Mouse (Mus musculus): ENCODE results near the gene Rsl24d1. TPM values are rescaled to one million over a fixed set of nuclear protein-coding genes. Genes with fewer than 3 reads are reported as not detected.
A peak's percentile ranks its signal among the peaks of the same experiment; 100 is the strongest.

The Rsl24d1 gene
- polyA plus RNA-seq, 1 experiment from 2014 or later = 157 TPM

DNA sequence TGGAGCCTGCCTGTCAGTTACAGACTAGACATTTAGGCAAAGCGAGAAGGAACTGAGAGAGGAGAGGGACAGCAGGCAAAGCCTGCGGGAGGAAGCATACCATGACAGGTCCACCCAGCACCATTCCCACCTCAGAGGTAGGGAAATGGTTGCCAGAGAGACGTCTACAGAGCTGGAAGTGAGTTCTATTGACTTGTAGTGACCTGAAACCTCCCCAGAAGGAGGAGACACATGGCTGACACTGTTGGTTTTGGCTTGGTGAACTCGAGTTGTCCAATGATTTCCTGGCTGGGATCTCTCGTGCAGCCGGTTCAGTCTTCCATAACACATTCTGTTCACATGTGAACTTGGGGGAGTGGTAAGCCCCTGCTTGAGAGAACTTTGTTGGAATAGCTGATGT, 29.3 kb upstream of the Rsl24d1 start:
- H3K4me1 ChIP-seq = 0 out of 2 replicates have a peak, but pooled peaks cover 3% of the 10 kb centered on the region
- no peak overlapping the region for H3K27ac ChIP-seq
- H3K36me3 ChIP-seq (replicated peaks) = no peaks in the 10 kb centered on the region
- no peak overlapping the region for H3K4me3 ChIP-seq
- no peaks in the 10 kb centered on the region for H3K9me3 ChIP-seq
- 81% methylated on average over 6 of the region's 6 CpGs for WGBS
- H3K27me3 ChIP-seq (ENCODE audit: poor library complexity, severe bottlenecking) = no peaks in the 10 kb centered on the region
- no peak for DNase-seq (ENCODE audit: extremely low spot score, low spot score)

DNA sequence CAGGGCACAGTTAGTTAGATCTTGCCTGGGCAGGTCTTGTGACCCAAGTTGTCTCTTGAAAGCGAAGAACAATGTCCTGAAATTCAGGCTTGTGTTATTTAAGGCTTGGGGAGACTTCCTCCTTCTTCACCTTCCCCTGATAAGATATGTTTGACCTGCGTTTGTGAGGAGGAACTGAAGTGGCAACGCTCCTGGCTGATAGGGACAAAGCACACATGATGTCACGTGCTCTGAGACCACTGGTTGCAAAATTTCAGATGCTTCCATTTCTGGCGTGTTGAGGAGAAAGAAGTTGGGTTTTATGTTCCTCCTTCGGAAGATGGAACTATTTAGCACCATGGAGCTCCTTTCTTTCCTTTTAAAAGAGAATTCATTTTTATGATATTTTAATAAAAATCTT, 27.4 kb upstream of the Rsl24d1 start:
- no peak overlapping the region for H3K27ac ChIP-seq
- H3K4me1 ChIP-seq = no peaks in the 10 kb centered on the region
- no peaks in the 10 kb centered on the region for H3K36me3 ChIP-seq (replicated peaks)
- 87% methylated on average over 6 of the region's 6 CpGs for WGBS
- H3K27me3 ChIP-seq (ENCODE audit: poor library complexity, severe bottlenecking) = no peaks in the 10 kb centered on the region
- no peak for DNase-seq (ENCODE audit: extremely low spot score, low spot score)
- H3K4me3 ChIP-seq = no peak overlapping the region
- no peaks in the 10 kb centered on the region for H3K9me3 ChIP-seq

DNA sequence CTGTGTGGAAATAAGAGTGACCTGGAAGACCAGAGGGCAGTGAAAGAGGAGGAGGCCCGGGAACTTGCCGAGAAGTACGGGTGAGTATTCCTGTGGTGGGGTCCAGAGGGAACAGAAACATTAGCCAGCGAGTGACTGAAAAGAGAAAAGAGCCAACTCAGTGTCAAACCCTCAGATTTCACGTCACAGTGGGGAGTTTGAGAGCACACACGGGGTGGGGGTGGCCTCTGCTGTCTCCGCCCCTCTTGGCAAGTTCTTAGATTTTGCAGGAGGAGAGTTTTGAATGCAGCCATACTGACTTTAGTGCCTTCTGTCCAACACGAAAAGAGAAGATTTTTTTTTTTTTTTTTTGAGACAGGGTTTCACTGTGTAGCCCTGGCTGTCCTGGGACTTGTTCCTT, 26.1 kb upstream of the Rsl24d1 start:
- 77% methylated on average over 8 of the region's 8 CpGs for WGBS
- H3K27me3 ChIP-seq (ENCODE audit: poor library complexity, severe bottlenecking) = no peaks in the 10 kb centered on the region

DNA sequence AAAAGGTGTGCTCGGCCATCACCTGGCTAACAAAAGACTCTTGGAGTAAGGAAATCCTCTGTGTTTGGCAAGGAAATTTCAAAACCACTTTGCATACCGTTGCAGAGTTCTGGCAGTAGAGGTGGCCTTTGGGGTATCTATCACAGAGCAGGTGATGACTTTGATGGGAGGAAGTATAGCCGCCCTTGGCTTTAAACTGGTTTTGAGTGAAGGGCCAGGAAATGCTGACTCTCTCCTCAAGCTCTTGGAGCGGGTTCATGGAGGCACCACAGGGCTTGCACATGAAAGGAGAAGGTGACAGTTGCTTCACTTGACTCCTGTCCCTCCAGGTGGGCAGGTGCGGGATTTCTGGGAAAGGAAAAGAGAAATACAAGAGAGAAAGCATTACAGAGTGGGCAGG, 25.6 kb upstream of the Rsl24d1 start:
- 81% methylated on average over 5 of the region's 5 CpGs for WGBS
- DNase-seq (ENCODE audit: extremely low spot score, low spot score) = no peak
- Histone ChIP-seq H3K4me3 (no peak overlapping the region), H3K9me3 (no peaks in the 10 kb centered on the region), H3K4me1 (no peaks in the 10 kb centered on the region), H3K36me3 (replicated peaks) (no peaks in the 10 kb centered on the region), H3K27me3 (ENCODE audit: poor library complexity, severe bottlenecking) (no peaks in the 10 kb centered on the region), H3K27ac (no peak overlapping the region)

More for the DNA sequence above, 26.1 kb upstream of the Rsl24d1 start:
- H3K4me1 ChIP-seq = no peaks in the 10 kb centered on the region
- DNase-seq (ENCODE audit: extremely low spot score, low spot score) = no peak
- no peaks in the 10 kb centered on the region for H3K9me3 ChIP-seq
- no peak overlapping the region for H3K27ac ChIP-seq
- H3K36me3 ChIP-seq (replicated peaks) = no peaks in the 10 kb centered on the region
- no peak overlapping the region for H3K4me3 ChIP-seq

DNA sequence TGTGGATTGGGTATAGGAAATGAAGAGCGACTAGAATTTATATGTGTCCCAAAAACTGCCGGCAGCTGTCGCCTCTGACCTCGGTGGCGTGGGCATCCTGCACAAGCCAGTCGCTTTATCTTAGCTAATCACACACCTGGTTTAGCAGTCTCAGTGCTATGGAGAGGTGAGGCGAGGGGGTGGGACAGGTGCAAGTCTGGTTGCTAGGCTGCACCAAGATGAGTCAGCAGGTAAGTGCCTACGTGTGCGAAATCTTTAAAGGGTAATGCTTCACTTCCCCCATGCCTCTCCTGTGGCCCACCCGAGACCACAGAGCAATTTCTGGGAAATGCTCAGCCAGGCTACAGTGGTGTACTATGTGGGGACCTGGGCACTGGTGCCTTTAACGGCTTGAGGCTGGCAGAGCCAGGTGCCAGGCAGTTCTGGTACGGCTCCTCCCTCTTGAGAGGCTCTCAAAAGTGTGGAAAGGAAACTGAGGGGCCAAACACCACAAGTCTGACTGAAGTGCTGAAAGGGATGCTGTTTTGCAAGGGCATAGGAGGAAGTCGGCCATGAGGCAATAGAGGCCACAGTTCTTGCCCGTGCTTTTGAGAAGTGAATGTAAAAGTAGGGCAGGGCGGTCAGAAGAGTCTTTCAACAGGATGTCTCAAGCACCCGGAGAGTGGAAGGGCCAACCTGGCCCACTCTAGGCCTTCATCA, 23.9 kb upstream of the Rsl24d1 start:
- WGBS = 84% methylated on average over 16 of the region's 16 CpGs
- Histone ChIP-seq H3K27ac (no peak overlapping the region), H3K36me3 (replicated peaks) (no peaks in the 10 kb centered on the region), H3K4me3 (no peak overlapping the region), H3K9me3 (no peaks in the 10 kb centered on the region), H3K27me3 (ENCODE audit: poor library complexity, severe bottlenecking) (no peaks in the 10 kb centered on the region), H3K4me1 (peaks cover under 1% of the 10 kb centered on the region; the same call in 1 of the 2 replicates)
- no peak for DNase-seq (ENCODE audit: extremely low spot score, low spot score)

DNA sequence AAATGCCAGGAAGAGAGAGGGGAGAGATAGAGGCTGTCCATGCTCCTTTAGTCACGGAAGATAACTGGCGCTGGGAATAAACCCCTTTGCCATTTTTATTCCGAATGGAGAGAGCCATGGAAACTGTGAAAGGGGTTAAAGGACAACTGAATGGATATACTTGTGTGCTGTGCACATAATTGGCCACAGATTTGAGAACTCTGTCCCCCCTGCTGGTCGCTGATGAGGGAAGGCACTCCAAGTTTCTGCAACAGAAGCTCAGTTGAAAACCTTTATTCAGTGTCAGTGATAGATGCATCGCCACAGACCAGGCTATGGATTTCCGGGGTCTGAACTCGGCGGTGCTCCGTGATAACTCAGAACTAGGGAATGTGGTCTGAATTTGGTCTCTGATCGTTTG, 23.1 kb upstream of the Rsl24d1 start:
- no peak for DNase-seq (ENCODE audit: extremely low spot score, low spot score)
- Histone ChIP-seq H3K27ac (no peak overlapping the region), H3K36me3 (replicated peaks) (no peaks in the 10 kb centered on the region), H3K27me3 (ENCODE audit: poor library complexity, severe bottlenecking) (no peaks in the 10 kb centered on the region), H3K4me3 (no peak overlapping the region), H3K9me3 (no peaks in the 10 kb centered on the region), H3K4me1 (peaks cover 6% of the 10 kb centered on the region; the same call in 1 of the 2 replicates)
- 84% methylated on average over 10 of the region's 10 CpGs for WGBS

DNA sequence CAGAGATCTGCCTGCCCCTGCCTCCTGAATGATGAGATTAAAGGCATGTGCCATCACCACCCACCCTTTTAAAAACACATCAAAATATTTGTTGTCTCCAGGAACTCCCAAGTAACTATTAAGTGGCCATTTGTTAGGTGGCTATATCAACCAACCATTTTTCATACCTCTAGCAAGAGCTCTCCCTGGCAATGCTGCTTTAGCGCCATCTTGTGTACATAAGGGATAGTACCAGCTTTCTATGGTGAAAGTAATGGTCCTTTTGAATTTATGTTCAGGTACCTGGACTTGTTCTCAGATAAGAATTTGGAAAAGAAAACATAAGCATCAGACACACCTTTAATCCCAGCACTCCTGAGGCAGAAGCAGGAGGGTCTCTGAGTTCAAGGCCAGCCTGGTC, 21.5 kb upstream of the Rsl24d1 start:
- peaks cover 6% of the 10 kb centered on the region; the same call in 1 of the 2 replicates for H3K4me1 ChIP-seq
- no peak overlapping the region for H3K27ac ChIP-seq
- H3K27me3 ChIP-seq (ENCODE audit: poor library complexity, severe bottlenecking) = no peaks in the 10 kb centered on the region
- no peak overlapping the region for H3K4me3 ChIP-seq
- DNase-seq (ENCODE audit: extremely low spot score, low spot score) = no peak
- no peaks in the 10 kb centered on the region for H3K36me3 ChIP-seq (replicated peaks)
- no peaks in the 10 kb centered on the region for H3K9me3 ChIP-seq
- WGBS = 0% methylated on average over 1 of the region's 1 CpGs

DNA sequence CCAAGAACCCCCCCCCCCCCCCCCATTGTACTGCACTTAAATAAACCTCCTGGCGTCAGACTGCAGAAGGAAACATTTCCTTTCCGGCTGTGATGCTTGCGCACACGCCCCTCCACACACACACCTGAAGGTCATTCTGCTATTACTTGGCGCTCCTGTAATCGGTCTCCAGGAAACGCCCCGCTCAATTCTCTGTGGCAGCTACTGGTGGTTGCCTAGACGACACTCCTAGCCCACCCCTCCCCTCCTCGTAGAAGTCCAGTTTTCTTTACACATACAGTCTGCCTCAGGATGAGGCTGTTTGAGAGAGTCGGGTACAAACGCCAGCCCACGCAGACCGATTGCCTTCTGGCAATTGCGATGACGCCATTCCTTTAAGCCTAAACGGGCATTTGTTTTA, 18.6 kb upstream of the Rsl24d1 start:
- H3K36me3 ChIP-seq (replicated peaks) = no peaks in the 10 kb centered on the region
- peaks cover 6% of the 10 kb centered on the region; the same call in 1 of the 2 replicates for H3K4me1 ChIP-seq
- H3K27ac ChIP-seq = no peak overlapping the region
- no peaks in the 10 kb centered on the region for H3K9me3 ChIP-seq
- no peaks in the 10 kb centered on the region for H3K27me3 ChIP-seq (ENCODE audit: poor library complexity, severe bottlenecking)
- no peak for DNase-seq (ENCODE audit: extremely low spot score, low spot score)
- H3K4me3 ChIP-seq = no peak overlapping the region
- WGBS = 64% methylated on average over 17 of the region's 17 CpGs

DNA sequence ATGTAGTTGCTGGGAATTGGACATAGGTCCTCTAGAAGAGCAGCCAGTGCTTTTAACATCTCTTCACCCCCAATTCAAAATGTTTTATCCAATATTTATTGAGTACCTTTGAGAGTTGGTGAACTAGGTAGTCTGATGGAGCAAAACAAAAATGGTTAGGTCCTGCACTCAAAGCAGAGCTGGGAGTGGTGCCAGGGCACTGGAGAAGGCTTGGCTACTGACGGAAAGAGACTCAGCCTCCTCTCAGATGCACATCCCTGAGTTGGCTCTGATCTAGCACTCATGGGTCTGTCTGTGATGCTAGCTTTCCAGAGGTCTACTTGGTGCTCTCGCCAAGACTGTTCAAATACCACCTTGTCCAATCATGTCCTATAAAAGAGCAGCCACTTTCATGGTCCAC, 15.3 kb upstream of the Rsl24d1 start:
- Histone ChIP-seq H3K9me3 (no peaks in the 10 kb centered on the region), H3K27ac (no peak overlapping the region), H3K27me3 (ENCODE audit: poor library complexity, severe bottlenecking) (peaks cover 15% of the 10 kb centered on the region), H3K4me3 (no peak overlapping the region), H3K4me1 (peaks cover 6% of the 10 kb centered on the region; the same call in 1 of the 2 replicates), H3K36me3 (replicated peaks) (no peaks in the 10 kb centered on the region)
- WGBS = 85% methylated on average over 2 of the region's 2 CpGs
- no peak for DNase-seq (ENCODE audit: extremely low spot score, low spot score)

DNA sequence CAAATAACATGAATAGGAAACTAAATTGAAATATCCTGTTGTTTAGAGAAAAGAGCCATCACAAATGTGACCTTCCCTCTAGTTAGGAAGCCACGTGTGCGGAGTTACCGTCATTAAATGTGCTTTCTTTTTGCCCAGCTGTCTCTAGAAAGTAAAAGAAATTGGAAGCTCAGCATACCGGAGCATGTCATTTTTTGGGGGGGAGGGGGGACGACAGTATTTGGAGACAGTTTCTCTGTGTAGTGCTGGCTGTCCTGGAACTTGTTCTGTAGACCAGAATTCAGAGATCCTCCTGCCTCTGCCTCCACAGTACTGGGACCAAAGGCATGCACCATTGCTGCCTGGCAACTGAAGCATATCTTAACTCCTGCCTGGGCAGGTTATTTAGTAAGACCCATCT, 11.7 kb upstream of the Rsl24d1 start, which contains the start of gene Khdc3:
Gene Khdc3, plus strand, starts transcription at position 301 of the 400 bp plus-strand sequence.
- H3K4me3 ChIP-seq = no peak within 1 kb of the TSS
- no peaks in the 10 kb centered on the region for H3K9me3 ChIP-seq
- H3K27me3 ChIP-seq (ENCODE audit: poor library complexity, severe bottlenecking) = peaks cover 52% of the 10 kb centered on the region
- H3K27ac ChIP-seq = no peak within 1 kb of the TSS
- 90% methylated on average over 5 of the region's 5 CpGs for WGBS
- peaks cover 10% of the 10 kb centered on the region for H3K4me1 ChIP-seq
- no peaks in the 10 kb centered on the region for H3K36me3 ChIP-seq (replicated peaks)
- DNase-seq (ENCODE audit: extremely low spot score, low spot score) = no peak

DNA sequence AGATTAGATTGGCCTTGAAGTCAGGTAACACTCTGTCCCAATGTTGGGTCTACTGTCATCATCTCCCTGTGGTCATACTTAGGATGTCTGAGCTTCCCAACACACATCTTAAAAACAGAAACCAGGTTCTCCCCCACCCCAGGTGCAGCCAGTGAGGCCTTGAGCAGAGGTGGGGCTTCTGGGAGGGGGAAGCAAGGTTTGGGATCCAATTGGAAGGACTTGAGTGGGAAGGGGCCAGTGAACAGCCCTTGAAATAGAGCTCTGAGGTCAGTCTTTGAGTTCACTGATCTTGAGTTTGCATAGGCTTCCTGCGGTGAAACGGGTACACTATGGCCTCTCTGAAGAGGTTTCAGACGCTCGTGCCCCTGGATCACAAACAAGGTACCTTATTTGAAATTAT, 11.0 kb upstream of the Rsl24d1 start, which contains the start of gene Gm20509:
Gene Gm20509, plus strand, starts transcription at position 290 of the 400 bp plus-strand sequence.
- Histone ChIP-seq H3K4me1 (peaks cover 10% of the 10 kb centered on the region), H3K4me3 (peak within 1 kb of the TSS; percentile 60), H3K36me3 (replicated peaks) (no peaks in the 10 kb centered on the region), H3K27ac (peak within 1 kb of the TSS; percentile 80), H3K27me3 (ENCODE audit: poor library complexity, severe bottlenecking) (peaks cover 56% of the 10 kb centered on the region), H3K9me3 (no peaks in the 10 kb centered on the region)
- DNase-seq (ENCODE audit: extremely low spot score, low spot score) = no peak
- WGBS = 93% methylated on average over 4 of the region's 4 CpGs

DNA sequence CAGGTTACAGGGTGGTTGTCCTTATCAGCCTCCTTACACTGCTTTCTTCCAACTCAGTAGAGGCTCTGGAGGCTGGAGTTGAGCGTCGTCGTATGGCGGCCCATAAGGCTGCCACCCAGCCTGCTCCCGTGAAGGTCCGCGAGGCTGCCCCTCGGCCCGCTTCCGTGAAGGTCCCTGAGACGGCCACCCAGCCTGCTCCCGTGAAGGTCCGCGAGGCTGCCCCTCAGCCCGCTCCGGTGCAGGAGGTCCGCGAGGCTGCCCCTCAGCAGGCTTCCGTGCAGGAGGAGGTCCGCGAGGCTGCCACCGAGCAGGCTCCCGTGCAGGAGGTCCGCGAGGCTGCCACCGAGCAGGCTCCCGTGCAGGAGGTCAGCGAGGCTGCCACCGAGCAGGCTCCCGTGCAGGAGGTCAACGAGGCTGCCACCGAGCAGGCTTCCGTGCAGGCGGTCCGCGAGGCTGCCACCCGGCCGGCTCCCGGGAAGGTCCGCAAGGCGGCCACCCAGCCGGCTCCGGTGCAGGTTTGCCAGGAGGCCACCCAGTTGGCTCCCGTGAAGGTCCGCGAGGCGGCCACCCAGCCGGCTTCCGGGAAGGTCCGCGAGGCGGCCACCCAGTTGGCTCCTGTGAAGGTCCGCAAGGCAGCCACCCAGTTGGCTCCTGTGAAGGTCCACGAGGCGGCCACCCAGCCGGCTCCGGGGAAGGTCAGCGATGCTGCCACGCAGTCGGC, 9.9 kb upstream of the Rsl24d1 start:
- Histone ChIP-seq H3K4me1 (peaks cover 10% of the 10 kb centered on the region), H3K27ac (peak overlapping the region; percentile 80), H3K4me3 (peak overlapping the region; percentile 60), H3K36me3 (replicated peaks) (no peaks in the 10 kb centered on the region), H3K9me3 (no peaks in the 10 kb centered on the region), H3K27me3 (ENCODE audit: poor library complexity, severe bottlenecking) (peaks cover 56% of the 10 kb centered on the region)
- peak; percentile 58 for DNase-seq (ENCODE audit: extremely low spot score, low spot score)
- WGBS = 7% methylated on average over 60 of the region's 60 CpGs

DNA sequence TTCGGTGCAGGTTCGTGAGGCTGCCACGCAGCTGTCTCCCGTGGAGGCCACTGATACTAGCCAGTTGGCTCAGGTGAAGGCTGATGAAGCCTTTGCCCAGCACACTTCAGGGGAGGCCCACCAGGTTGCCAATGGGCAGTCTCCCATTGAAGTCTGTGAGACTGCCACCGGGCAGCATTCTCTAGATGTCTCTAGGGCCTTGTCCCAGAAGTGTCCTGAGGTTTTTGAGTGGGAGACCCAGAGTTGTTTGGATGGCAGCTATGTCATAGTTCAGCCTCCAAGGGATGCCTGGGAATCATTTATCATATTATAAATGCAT, 9.4 kb upstream of the Rsl24d1 start:
- Histone ChIP-seq H3K27me3 (ENCODE audit: poor library complexity, severe bottlenecking) (peaks cover 56% of the 10 kb centered on the region), H3K4me3 (peak overlapping the region; percentile 60), H3K4me1 (peaks cover 10% of the 10 kb centered on the region), H3K36me3 (replicated peaks) (no peaks in the 10 kb centered on the region), H3K9me3 (no peaks in the 10 kb centered on the region), H3K27ac (peak overlapping the region; percentile 80)
- no peak for DNase-seq (ENCODE audit: extremely low spot score, low spot score)
- 46% methylated on average over 5 of the region's 5 CpGs for WGBS
